Mouse (Mus musculus) layer of hippocampus, adult 9-11 months (tissue): ENCODE measurements around the gene Alkbh8.
"Not testable (repeated sequence)": the region's sequence is repeated elsewhere in the genome, so short reads cannot be mapped to it uniquely, and the experiment has no call there.

ENCODE experiments used
- DNase-seq: peaks from one replicate; pipeline ENCODE4 v3.0.0; 2022

Gene Alkbh8

DNA sequence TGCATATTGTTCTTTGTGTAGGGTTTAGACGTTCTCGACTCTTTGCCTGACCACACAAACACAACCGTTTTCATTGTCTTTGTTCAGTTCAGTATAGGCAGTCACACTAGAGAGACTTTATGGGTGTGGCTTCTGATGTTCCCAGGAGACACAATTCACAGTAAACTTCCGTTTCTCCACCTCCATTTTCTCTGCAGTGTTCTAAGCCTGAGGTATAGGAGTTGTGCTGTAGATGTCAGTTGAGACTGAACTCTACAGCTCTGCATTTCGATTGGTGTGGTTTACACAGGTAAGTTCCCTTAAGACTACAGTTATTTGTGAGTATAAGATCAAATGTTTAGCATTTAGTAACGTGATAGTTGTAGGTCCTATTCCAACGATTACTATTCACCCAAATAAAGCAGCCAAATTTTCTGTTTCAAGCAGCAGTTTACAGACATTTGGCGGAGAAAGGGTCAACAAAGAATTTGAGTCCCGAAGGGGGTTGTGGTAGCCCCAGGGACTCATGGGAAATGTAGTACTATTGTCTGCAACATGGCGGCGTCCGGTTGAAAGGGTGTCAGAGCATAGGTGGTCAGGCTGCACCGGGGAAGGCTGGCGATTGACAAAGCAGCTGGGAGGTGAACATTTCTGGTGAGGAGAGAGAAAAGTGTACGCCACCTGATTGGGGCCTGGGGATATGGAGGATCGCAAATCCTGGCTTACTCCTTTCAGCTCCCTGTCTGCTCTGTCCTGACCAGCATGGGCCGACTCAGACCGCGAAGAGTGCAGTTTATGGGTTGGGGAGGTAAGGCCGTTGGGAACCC, at the start of gene Alkbh8:
Gene Alkbh8, plus strand, starts transcription at position 179 of the 806 bp plus-strand sequence.
- DNase-seq: peak; percentile 76

DNA sequence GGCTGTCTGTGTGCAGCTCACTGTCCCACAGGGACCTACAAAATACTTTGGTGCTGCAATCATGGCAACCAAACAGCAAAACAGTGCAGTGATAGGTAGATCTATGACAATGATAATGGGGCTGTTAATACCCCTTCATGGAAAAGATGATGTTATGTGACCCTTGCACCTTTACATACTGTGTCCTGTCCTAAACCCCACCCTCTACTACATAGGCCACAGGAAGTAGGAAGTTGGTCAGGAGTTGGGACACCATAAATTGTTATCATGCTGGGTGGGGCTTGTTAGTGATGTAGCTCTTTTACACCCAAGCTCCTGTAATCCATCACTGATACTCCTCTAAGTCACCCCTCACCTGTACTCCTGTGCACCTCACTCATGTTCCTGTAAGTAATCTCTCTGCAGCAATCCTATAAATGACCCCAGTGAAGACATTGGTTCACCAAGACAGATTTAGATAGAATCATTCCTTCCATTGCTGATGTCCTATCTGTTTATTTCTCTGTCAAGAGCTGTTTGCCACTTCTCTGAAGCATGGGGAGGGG, 25.6 kb upstream of the Alkbh8 start:
- DNase-seq: no peak

DNA sequence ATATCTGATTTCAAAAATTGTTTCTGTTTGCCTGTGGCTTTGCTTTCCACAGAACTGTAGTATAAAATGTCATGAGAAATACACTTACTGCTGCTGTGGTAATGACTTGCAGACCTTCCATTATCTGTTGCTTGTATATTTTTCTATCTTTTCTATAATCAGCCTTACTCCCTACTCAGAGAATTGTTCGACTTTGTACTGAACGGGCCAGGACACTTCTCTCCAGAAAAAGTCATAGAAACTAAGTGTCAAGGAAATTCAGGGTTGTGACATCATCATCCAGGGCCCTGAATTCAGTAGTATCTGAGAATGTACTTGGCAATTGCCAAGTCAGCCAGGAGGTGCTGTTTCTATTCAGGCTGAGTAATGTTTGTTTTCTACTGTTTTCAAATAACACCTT, 24.9 kb upstream of the Alkbh8 start:
- no peak for DNase-seq

DNA sequence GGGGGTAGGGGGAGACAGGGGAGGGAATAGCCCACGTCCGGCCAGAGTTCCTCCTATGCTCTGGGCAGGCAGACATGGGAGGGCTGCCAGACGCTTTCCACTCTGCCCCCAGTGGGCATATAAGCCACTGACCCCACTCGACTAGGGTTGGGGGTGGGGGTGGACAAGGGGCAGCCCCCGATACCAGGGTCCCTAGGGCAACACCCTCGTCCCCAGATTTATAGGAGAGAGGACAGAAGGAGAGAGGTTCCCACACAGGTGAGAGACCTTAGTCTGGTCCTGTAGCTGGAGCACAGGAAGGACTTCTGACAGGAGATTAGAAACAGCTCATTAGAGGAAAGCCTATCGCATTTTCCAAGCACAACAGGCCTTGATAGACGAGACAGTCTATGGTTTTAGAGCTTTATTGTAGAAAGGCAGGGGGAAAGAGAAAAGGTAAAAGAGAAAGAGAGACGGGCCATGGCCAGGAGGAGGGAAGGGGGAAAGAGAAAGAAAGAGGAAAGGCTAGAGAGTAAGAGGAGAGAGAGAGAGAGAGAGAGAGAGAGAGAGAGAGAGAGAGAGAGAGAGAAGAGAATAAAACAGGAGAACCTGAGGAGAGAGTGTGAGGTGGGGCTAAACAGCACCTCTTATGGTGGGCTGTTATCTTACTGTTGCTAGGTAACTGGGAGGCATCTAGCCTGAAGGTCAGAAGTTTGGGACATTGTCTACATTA, 7.4 kb upstream of the Alkbh8 start:
- not testable (repeated sequence) for DNase-seq

DNA sequence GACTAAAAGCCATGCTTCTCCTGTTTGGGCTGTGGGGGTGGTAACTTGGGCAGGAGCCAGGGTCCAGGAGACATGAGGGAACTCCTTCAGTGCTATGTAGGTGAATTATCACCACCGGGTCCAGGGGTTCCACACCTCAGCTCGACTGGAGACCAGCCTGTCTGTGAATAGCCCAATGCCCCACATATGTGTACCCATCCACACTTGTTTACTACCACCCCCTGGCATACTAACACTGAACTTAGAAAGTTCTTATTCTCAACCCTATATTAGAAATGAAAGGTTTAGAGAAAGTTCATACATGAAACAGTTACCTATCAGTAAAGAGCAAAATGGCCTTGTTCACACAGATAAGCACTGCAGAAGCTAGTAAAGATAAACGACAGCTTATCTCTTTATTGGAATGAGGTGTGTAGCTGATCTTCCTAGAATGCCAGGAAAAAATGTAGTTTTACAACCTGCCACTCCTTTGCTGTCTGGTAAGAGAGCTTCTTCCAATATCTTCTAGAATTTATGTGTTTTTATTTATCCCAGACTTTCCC, 6.8 kb upstream of the Alkbh8 start:
- no peak for DNase-seq

DNA sequence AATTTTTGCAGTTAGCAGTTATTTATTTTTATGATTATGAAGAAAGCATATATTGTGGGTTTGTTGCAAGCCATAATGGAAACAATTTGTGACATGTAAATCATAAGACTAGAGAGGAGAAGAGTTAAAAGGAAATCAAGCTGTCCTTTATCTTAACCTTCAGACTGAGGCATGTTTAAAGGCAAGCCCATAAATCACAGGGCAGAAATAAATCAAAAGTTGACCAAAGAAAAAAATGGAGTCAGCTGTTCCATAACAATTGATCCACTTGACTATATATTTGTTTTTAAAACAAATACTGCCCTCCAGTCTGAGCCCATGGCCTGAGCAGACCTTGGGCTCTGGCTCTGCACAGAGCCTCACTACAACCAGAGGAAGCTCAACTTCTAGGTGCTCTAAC, 4.6 kb upstream of the Alkbh8 start:
- no peak for DNase-seq

DNA sequence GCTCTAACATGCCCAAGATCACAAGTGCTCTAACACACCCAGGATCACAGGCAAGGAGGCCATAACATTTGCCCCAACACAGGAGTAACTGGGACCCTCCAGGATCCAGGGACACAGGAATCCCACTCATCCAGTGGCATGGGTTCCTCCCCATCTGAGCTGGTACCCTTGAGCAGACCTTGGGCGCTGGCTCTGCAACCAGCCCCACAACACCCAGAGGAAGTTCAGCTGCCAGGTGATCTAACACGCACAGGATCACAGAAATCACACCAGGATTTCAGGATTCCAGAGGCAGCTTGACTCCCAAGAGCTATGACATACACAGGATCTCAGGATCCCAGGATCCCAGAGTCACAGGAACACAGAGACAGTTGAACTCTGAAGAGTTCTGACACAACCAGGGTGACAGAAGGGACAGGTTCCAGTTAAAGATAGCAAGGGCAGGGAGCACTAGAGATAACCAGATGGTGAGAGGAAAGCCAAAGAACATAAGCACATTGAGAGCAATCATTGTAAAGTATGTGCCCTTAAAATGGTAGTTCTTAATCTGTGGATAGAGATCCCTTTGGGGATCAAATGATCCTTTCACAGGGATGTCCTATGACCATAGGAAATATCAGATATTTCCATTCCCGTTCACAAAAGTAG, 4.1 kb upstream of the Alkbh8 start:
- no peak for DNase-seq

DNA sequence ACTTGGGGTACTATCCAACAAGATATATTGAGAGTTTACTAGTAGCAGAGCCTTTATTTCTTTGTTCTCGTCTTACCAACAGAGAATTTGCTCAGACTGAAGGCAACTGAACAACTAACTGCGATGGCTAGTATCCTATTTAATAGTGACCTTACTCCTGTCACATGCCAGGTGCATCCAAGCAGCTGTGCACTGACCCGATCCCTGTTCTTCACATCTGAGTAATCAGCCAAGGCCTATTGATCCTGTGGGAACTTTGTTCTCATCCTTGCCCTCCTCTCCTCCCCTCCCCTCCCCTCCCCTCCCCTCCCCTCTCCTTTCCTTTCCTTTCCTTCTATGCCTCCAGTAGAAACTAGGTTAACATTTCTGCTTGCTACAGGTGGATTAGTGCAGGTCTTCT, 1.7 kb downstream of the Alkbh8 start:
- no peak for DNase-seq

DNA sequence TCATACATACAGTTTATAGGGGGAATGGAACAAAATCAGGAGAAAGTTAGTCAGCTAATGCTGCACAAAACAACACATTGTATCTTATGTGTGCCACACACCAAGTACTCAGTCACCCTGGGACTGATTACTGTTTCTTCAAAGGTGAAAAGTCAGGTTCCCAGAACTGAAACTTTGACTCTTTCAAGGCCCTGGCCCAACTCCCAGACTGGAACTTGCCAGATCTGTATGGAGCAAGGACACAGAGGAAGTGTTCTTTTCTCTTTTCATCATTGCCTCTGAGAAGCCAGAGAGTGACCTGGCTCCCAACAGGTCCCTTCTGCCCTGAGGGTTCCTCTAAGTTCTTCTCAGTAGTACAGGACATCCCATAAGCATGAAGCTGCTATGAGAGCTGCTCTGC, 10.2 kb downstream of the Alkbh8 start:
- DNase-seq: no peak

DNA sequence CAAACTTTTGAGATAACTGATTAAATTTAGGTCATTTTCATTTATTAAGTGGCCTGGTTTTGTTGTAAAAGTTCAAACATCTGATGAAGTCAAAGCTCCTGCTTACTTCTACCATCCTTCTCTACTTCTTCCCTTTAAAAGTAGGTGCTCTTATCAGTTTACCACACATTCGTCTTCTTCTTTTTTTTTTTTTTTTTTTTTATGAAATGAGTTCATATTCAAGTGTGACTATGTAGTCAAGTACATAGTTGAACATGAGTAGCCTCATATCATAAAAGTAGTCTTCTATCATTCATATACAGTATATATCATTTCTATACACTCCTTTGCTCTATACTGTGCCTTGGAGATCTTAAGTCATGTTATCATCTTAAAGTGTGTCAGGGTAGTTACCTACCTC, 11.0 kb downstream of the Alkbh8 start:
- no peak for DNase-seq

DNA sequence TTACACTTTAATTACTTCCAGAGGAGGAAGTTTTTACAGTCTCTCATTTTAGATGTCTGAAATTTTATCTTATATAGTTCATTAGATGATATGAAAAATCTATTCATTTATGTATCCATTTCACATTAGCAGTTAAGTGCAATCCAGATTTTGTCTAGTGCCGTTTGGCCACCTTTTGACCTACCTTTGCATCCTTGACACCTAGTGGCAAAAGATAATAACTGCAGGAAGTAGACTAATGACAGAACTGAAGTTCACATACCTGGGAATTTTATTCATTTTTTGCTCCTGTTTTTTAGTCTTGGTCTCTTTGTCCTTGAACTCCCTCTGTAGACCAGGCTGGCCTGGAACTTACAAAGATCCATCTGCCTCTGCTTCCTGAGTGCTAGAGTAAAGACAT, 15.1 kb downstream of the Alkbh8 start:
- DNase-seq: no peak

DNA sequence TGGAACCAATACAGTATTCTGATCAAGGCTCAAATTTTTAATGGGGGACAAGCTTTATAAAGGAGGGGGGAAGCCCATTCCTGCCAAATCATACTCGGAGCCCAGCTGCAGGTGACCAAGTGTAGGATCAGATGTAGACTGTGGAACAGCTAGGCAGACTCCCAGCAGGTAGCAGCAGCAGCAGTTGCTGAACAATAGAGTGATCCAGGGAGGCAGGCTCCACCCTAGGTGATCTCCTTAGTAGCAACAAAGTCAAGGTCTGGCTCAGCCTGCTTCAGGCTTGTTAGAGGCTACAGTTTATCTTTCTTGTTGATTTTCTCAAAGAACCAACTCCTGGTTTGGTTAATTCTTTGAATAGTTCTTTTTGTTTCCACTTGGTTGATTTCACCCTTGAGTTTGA, 41.4 kb downstream of the Alkbh8 start:
- DNase-seq: not testable (repeated sequence)

DNA sequence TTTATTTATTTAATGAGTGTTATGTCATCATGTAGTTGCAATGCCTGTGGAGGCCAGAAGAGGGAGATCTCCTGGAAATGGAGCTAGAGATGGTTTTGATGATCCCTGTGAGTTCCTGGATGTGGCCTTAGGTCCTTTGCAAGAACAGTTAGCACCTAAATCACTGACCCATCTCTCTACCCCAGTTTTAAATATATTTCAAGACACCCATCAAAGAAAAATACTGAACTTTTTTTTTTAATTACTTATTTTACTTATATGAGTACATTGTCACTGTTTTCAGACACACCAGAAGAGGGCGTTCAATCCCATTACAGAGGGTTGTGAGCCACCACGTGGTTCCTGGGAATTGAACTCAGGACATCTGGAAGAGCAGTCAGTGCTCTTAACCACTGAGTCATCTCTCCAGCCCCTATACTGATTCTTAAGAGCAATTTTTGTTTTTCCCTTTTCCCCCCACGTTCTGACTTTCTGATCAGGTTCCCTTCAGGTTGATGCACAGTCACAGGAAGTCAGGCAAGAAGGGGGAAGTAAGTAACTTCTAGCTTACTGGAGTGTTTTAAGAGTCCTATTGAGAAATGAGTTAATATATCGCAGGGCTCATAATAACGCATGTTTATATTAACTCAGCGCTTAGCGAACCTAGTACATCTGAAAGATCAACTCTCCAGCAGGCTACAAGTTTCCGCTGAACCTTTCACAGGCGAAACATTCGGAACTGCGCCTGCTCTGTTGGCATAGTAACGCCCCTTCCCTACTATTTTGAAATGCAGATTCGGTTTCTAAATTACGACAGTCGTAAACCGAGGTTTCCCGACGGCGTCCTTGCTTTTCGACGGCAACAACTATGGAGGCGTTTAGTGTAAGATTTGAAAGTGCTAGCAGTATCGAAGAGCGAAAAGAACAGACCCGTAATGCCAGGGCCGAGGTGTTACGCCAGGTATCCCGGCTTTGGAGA, 68.6 kb downstream of the Alkbh8 start, which contains the start of gene Cwf19l2:
Gene Cwf19l2, plus strand, starts transcription at position 342 of the 958 bp plus-strand sequence.
- DNase-seq: peak; percentile 90

DNA sequence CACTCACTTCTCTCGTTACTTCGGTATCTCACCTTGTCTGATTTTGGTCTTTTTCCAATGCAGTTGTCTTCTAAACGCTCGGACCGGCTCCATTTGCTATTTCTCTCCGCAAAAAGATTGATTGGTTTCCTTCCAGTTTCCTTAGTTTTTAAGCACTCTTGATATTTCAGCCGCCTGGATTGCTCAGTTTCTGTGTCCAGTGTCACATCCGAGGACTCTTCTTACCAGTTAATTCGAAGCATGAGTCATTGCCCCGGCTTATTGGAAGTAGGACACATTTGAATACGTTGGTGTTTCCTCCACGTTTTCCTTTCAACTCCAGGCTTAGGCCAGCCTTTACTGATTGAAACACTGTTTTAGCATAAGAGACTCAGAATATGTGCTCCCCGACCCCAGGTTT, 69.4 kb downstream of the Alkbh8 start:
- peak; percentile 32 for DNase-seq

DNA sequence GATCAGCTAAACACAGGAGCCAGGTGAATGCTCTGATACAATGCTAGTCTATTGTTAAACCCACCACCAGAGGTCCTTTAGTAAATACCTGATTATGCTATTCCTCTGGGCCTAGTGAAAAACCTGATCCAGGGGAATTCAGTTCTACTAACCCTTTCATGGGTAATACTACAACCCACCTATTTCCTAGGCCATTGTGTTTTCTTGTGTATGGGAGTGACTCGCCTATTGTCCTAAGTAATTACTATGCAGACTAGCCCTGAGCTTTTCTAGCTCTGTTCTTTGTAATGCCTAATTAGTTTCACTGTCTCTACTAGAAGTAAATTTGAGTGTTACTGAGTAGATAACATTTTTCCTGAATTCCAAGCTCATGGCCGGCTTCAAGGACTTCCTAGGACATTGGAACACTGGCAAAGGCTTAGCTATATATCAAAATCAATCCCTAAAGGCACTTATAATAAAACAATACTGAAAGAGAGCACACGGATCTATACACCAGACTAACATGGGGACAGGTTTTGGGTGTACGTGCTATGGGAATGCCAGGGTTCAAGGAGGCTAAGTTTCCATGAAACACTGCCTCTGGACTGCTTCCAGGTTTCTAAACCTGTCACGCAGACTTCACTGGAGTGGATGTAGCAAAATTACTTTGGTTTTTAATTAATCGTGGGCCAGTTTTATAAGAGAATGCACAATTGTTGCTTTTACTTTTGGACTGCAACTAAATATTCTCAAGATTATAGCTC, 104.8 kb downstream of the Alkbh8 start:
- not testable (repeated sequence) for DNase-seq
